Mouse (Mus musculus): Measurements from ENCODE around the gene Rcc1. TPM values are rescaled to one million over a fixed set of nuclear protein-coding genes. Genes with fewer than 3 reads are reported as not detected.
A peak's percentile ranks its signal among the peaks of the same experiment; 100 is the strongest.

Rcc1 gene
- 45.3 and 45.5 TPM in 2 replicates for polyA plus RNA-seq (2014; fragmentation: Nextera tagmentation; extraction: Ambion mirVana)

DNA sequence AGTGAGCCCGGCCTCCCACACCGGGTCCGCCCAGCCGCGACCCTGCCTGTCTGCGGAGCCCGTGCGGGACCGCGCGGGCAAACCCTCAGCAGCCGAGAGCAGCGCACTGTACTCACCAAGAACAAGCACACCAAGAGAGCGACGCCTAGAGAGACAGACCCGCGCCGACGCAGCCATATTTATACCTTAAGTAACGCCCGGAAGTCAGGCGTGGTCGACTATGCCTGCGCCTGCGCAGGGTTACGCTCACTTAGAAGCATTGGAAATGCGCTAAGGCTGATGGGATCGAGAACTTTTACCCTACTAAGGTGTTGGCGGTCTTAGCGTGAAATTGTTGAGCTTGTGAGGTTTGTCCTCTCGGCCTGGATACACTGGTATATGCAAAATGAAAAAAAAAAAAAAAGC lies at the start of gene Rcc1:
Gene Rcc1 (minus strand): TSS at position 125 of the 405 bp plus-strand sequence.
- Histone ChIP-seq H3K4me1 (ENCODE audit: control insufficient read depth, insufficient read depth, low read length) (peaks cover 8% of the 10 kb centered on the region; the same call in 1 of the 2 replicates), H3K9ac (replicated peaks; ENCODE audit: low read depth, low read length) (peak within 1 kb of the TSS; percentile 92), H3K27ac (ENCODE audit: low read length) (peak within 1 kb of the TSS; percentile 95), H3K4me3 (ENCODE audit: low read depth, low read length) (peak within 1 kb of the TSS; percentile 87), H3K9me3 (ENCODE audit: control insufficient read depth, low read depth, low read length) (no peaks in the 10 kb centered on the region), H3K36me3 (ENCODE audit: control insufficient read depth, insufficient read depth, low read length) (peaks cover 32% of the 10 kb centered on the region), H3K4me2 (replicated peaks; ENCODE audit: low read depth, low read length) (peak within 1 kb of the TSS; percentile 57), H3K27me3 (ENCODE audit: control insufficient read depth, insufficient read depth, low read length) (no peaks in the 10 kb centered on the region)
- under 1% methylated on average over 31 of the region's 31 CpGs for WGBS
- ATAC-seq (ENCODE audit: insufficient number of reproducible peaks, insufficient read depth, low FRiP score, low read depth) = peak; percentile 91

DNA sequence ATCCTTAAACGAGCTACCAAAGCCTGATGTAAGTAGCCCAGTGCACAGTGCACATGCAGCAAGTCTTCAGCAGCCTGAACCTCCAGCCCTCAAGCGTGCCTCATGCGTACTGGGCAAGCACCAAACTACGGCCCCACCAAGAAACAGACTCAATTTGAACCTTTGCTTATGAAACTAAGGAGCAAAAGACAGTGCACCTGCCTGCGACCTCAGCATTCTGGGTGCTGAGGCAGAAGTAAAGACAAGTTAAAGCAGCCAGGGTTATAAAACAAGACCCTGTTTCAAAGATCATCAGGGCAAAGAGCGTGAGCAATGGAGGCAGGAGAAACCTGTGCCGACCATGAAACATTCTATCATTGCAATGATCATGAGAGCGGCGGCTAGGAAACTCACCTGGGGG lies 47.6 kb upstream of the Rcc1 start:
- H3K4me3 ChIP-seq (ENCODE audit: low read depth, low read length) = no peak overlapping the region
- no peak overlapping the region for H3K9ac ChIP-seq (replicated peaks; ENCODE audit: low read depth, low read length)
- H3K36me3 ChIP-seq (ENCODE audit: control insufficient read depth, insufficient read depth, low read length) = peaks cover 5% of the 10 kb centered on the region; the same call in 1 of the 2 replicates
- H3K9me3 ChIP-seq (ENCODE audit: control insufficient read depth, low read depth, low read length) = no peaks in the 10 kb centered on the region
- ATAC-seq (ENCODE audit: insufficient number of reproducible peaks, insufficient read depth, low FRiP score, low read depth) = no peak
- H3K27ac ChIP-seq (ENCODE audit: low read length) = no peak overlapping the region
- no peak overlapping the region for H3K4me2 ChIP-seq (replicated peaks; ENCODE audit: low read depth, low read length)
- H3K27me3 ChIP-seq (ENCODE audit: control insufficient read depth, insufficient read depth, low read length) = no peaks in the 10 kb centered on the region
- peaks cover 13% of the 10 kb centered on the region for H3K4me1 ChIP-seq (ENCODE audit: control insufficient read depth, insufficient read depth, low read length)
- WGBS = 91% methylated on average over 9 of the region's 9 CpGs

DNA sequence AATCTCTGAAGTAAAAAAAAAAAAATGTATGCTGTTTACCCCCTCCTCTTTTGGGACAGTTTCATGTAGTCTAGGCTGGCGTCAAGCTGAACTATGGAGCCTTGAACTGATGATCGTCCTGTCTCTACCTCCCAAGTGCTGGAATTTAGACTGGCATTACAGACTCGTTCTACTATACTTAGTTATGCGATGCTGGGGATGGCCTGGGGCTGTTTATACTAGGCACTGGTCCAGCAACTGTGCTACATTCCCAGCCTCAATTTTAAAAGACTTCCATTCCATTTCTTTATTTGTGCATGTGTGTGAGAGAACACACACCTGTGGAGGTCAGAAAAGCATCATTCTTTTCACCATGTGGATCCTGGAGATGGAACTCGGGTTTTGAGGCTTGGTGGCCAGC lies 45.5 kb upstream of the Rcc1 start:
- H3K27me3 ChIP-seq (ENCODE audit: control insufficient read depth, insufficient read depth, low read length) = no peaks in the 10 kb centered on the region
- H3K36me3 ChIP-seq (ENCODE audit: control insufficient read depth, insufficient read depth, low read length) = no peaks in the 10 kb centered on the region; the same call in 1 of the 2 replicates
- H3K4me1 ChIP-seq (ENCODE audit: control insufficient read depth, insufficient read depth, low read length) = peaks cover 13% of the 10 kb centered on the region
- WGBS = 55% methylated on average over 5 of the region's 5 CpGs
- H3K4me3 ChIP-seq (ENCODE audit: low read depth, low read length) = no peak overlapping the region
- H3K9me3 ChIP-seq (ENCODE audit: control insufficient read depth, low read depth, low read length) = no peaks in the 10 kb centered on the region
- no peak overlapping the region for H3K9ac ChIP-seq (replicated peaks; ENCODE audit: low read depth, low read length)
- ATAC-seq (ENCODE audit: insufficient number of reproducible peaks, insufficient read depth, low FRiP score, low read depth) = no peak
- no peak overlapping the region for H3K27ac ChIP-seq (ENCODE audit: low read length)
- no peak overlapping the region for H3K4me2 ChIP-seq (replicated peaks; ENCODE audit: low read depth, low read length)

DNA sequence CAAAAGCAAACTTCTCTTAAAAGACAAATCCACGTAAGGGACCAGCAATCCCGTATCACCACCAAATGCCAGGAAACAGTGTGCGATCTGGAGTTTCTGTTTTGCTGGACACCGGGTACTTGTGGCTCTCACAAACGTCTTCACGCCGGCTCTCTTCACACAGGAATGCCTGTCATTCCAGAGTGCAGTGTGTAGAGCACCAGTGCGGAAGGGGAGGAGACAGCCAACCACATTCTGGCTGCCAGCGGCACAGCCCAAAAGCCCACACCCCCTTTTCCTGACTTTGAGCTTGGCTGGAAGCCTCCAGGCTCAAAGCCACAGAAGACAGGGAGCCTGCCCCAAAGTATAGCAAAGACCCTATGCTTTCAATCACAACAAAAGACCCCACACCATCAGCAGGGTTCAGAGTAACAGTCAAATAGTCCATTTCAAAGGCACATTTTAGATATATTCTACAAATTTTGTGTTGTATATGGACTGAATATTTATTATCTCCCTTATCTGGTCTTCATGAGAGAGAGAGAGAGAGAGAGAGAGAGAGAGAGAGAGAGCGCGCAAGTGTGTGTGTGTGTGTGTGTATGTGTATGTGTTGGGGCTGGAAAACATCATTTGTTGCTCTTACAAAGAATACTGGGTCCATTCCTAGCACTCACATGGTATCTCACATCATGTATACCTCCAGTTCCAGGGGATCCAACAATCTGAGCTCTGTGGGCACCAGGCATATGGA lies 44.8 kb upstream of the Rcc1 start:
- peak overlapping the region; percentile 55; the same call in 1 of the 2 replicates for H3K27ac ChIP-seq (ENCODE audit: low read length)
- H3K27me3 ChIP-seq (ENCODE audit: control insufficient read depth, insufficient read depth, low read length) = no peaks in the 10 kb centered on the region
- peaks cover 13% of the 10 kb centered on the region for H3K4me1 ChIP-seq (ENCODE audit: control insufficient read depth, insufficient read depth, low read length)
- H3K4me2 ChIP-seq (replicated peaks; ENCODE audit: low read depth, low read length) = peak overlapping the region; percentile 40
- 24% methylated on average over 11 of the region's 11 CpGs for WGBS
- H3K9me3 ChIP-seq (ENCODE audit: control insufficient read depth, low read depth, low read length) = no peaks in the 10 kb centered on the region
- no peaks in the 10 kb centered on the region; the same call in 1 of the 2 replicates for H3K36me3 ChIP-seq (ENCODE audit: control insufficient read depth, insufficient read depth, low read length)
- H3K9ac ChIP-seq (replicated peaks; ENCODE audit: low read depth, low read length) = no peak overlapping the region
- ATAC-seq (ENCODE audit: insufficient number of reproducible peaks, insufficient read depth, low FRiP score, low read depth) = no peak; the same call in 1 of the 2 replicates
- H3K4me3 ChIP-seq (ENCODE audit: low read depth, low read length) = peak overlapping the region; percentile 15

- no peaks in the 10 kb centered on the region for H3K9me3 ChIP-seq (ENCODE audit: control insufficient read depth, low read depth, low read length)
- H3K4me3 ChIP-seq (ENCODE audit: low read depth, low read length) = no peak overlapping the region
- H3K9ac ChIP-seq (replicated peaks; ENCODE audit: low read depth, low read length) = no peak overlapping the region
- no peaks in the 10 kb centered on the region for H3K27me3 ChIP-seq (ENCODE audit: control insufficient read depth, insufficient read depth, low read length)
- ATAC-seq (ENCODE audit: insufficient number of reproducible peaks, insufficient read depth, low FRiP score, low read depth) = no peak
- no peak overlapping the region for H3K4me2 ChIP-seq (replicated peaks; ENCODE audit: low read depth, low read length)
- no peak overlapping the region for H3K27ac ChIP-seq (ENCODE audit: low read length)
- WGBS = 83% methylated on average over 3 of the region's 3 CpGs
- peaks cover 13% of the 10 kb centered on the region for H3K4me1 ChIP-seq (ENCODE audit: control insufficient read depth, insufficient read depth, low read length)
- H3K36me3 ChIP-seq (ENCODE audit: control insufficient read depth, insufficient read depth, low read length) = no peaks in the 10 kb centered on the region; the same call in 1 of the 2 replicates
Observed at GRCm38 (mm10) chr4:132397120-132397519, 43.7 kb upstream of the Rcc1 start.

DNA sequence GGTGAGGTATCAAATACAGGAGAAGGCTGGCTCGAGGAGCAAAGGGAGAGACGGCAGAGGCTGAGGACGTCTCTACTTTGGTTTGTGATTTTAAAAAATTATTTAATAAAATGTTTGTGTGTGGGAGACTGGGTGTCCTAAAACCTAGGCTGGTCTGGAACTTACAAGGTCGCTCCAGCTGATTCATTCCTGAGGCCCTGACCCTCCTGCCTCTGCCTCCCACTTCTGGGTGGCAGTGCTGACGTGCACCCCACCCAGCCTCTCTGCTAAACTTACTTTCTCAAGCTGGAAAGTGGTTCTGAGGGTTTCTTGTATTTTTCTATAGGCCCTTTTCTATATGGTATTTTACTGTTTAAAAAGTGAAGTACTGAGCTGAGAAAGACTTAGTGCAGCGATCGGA lies 42.8 kb upstream of the Rcc1 start:
- peaks cover 13% of the 10 kb centered on the region for H3K4me1 ChIP-seq (ENCODE audit: control insufficient read depth, insufficient read depth, low read length)
- no peak overlapping the region for H3K9ac ChIP-seq (replicated peaks; ENCODE audit: low read depth, low read length)
- H3K36me3 ChIP-seq (ENCODE audit: control insufficient read depth, insufficient read depth, low read length) = no peaks in the 10 kb centered on the region; the same call in 1 of the 2 replicates
- ATAC-seq (ENCODE audit: insufficient number of reproducible peaks, insufficient read depth, low FRiP score, low read depth) = no peak
- H3K27ac ChIP-seq (ENCODE audit: low read length) = no peak overlapping the region
- no peak overlapping the region for H3K4me3 ChIP-seq (ENCODE audit: low read depth, low read length)
- no peaks in the 10 kb centered on the region for H3K9me3 ChIP-seq (ENCODE audit: control insufficient read depth, low read depth, low read length)
- WGBS = 93% methylated on average over 7 of the region's 7 CpGs
- no peak overlapping the region for H3K4me2 ChIP-seq (replicated peaks; ENCODE audit: low read depth, low read length)
- no peaks in the 10 kb centered on the region for H3K27me3 ChIP-seq (ENCODE audit: control insufficient read depth, insufficient read depth, low read length)

DNA sequence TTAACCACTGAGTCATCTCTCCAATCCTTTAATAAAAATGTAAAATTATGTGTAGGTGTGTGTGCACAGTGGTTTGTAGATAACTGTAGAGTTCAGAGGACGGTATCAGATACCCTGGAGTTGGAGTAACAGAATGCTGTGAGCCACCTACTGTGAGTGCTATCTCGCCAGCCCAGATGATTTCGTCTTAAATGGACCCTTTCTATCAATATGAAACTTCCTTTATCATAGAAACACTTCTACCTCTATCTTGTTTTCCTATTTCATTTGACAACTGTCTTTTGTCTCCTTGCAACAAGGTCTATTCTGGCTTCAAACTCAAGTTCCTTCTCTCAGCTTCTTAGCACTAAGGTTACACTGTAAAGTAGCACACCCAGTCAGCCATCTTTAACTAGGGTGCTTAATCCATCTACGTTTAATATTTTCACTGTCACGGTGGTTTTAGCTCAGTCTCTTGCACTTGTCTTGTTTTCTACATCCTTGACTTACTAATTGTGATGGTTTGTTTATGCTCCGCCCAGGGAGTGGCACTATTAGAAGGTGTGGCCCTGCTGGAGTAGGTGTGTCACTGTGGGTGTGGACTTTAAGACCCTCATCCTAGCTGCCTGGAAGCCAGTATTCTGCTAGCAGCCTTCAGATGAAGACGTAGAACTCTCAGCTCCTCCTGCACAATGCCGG lies 37.8 kb upstream of the Rcc1 start:
- WGBS = 91% methylated on average over 8 of the region's 8 CpGs

DNA sequence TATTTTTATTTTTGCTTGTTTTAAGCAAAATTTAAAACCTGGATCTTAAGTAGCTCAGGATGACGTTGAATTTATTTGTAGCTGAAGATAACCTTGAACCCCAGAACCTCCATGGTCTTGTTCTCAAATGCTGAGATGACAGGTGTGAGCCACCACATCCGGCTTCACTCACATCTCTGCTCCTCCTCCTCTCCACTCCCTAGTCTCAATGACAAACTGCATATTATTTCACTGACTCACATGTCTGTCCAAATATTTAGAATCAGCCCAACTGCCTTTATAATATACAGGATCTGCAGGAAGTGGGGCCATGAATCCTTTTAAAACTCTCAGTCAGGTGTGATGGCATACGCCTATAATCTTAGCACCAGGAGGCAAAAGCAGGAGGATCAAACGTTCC lies 35.9 kb upstream of the Rcc1 start:
- no peaks in the 10 kb centered on the region for H3K27me3 ChIP-seq (ENCODE audit: control insufficient read depth, insufficient read depth, low read length)
- no peak overlapping the region for H3K27ac ChIP-seq (ENCODE audit: low read length)
- H3K4me3 ChIP-seq (ENCODE audit: low read depth, low read length) = no peak overlapping the region
- no peak overlapping the region for H3K9ac ChIP-seq (replicated peaks; ENCODE audit: low read depth, low read length)
- H3K36me3 ChIP-seq (ENCODE audit: control insufficient read depth, insufficient read depth, low read length) = peaks cover 6% of the 10 kb centered on the region; the same call in 1 of the 2 replicates
- H3K4me2 ChIP-seq (replicated peaks; ENCODE audit: low read depth, low read length) = no peak overlapping the region
- H3K9me3 ChIP-seq (ENCODE audit: control insufficient read depth, low read depth, low read length) = no peaks in the 10 kb centered on the region
- no peaks in the 10 kb centered on the region for H3K4me1 ChIP-seq (ENCODE audit: control insufficient read depth, insufficient read depth, low read length)
- WGBS = 42% methylated on average over 4 of the region's 4 CpGs
- no peak for ATAC-seq (ENCODE audit: insufficient number of reproducible peaks, insufficient read depth, low FRiP score, low read depth)

More for the DNA sequence above, 37.8 kb upstream of the Rcc1 start:
- no peak for ATAC-seq (ENCODE audit: insufficient number of reproducible peaks, insufficient read depth, low FRiP score, low read depth)
- Histone ChIP-seq H3K9me3 (ENCODE audit: control insufficient read depth, low read depth, low read length) (no peaks in the 10 kb centered on the region), H3K27ac (ENCODE audit: low read length) (no peak overlapping the region), H3K9ac (replicated peaks; ENCODE audit: low read depth, low read length) (no peak overlapping the region), H3K36me3 (ENCODE audit: control insufficient read depth, insufficient read depth, low read length) (no peaks in the 10 kb centered on the region), H3K4me3 (ENCODE audit: low read depth, low read length) (no peak overlapping the region), H3K4me2 (replicated peaks; ENCODE audit: low read depth, low read length) (no peak overlapping the region), H3K4me1 (ENCODE audit: control insufficient read depth, insufficient read depth, low read length) (no peaks in the 10 kb centered on the region), H3K27me3 (ENCODE audit: control insufficient read depth, insufficient read depth, low read length) (no peaks in the 10 kb centered on the region)

All from stomach, embryonic 14.5 days (tissue).